Mouse (Mus musculus): ENCODE measurements around the gene Jag2.

Jag2 gene

DNA sequence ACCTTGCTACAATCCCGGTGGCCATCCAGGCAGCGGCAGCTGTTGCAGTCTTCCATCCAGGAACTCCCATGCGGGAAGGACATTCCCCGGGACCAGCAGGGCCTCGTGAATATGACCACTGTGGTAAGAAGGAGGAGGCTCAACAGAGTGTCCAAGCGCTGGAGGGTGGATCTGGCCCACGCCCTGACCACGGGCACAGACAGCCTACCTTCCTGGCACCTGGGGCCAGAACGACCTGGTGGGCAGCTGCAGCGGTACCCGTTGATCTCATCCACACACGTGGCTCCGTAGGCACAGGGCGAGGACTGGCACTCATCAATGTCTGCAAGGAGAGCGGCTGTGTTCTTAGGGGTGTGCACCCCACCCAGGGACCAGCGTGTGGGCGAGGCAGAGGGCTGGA lies 17.9 kb downstream of the Jag2 start:
- DNase-seq (ENCODE audit: inconsistent age in 2 of 2, low spot score in 1 of 2) = no peak

DNA sequence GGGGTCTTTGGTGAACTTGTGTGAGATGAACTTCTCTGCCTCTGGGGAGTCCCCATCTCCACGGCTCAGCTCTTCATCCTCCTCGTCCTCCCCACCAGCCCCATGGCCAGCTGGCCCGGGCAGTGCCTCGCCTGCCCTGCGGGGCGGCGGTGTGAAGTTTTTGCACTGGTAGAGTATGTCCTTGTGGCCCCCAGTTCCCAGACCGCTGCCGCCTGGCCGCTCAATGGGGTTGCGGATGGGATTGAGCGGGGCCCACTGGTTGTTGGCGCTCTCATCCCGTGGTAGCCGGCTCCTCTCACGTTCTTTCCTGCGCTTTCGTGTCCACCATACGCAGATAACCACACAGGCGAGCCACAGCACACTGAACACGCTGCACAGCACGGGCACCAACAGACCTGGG lies 20.6 kb downstream of the Jag2 start:
- DNase-seq (ENCODE audit: inconsistent age in 2 of 2, low spot score in 1 of 2) = no peak

DNA sequence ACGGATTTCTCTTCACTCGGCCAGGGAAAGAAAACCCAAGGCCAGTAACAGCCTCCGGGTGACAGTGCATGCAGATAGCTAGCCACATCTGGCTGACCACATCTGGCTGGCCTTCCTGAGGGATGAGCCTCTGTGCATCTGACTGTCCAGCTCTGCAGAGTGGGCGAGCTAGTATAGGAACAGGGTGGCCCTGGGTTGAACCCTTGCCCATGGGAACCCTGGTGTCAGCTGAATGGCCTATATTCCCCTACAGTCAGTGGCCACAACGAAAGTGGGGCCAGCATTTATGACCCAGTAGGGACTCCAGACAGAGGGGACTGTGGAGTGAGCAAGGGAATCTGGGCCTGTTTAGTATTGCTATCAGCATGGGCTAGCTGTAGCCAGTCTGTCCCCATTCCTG lies 24.6 kb downstream of the Jag2 start:
- DNase-seq (ENCODE audit: inconsistent age in 2 of 2, low spot score in 1 of 2) = no peak

DNA sequence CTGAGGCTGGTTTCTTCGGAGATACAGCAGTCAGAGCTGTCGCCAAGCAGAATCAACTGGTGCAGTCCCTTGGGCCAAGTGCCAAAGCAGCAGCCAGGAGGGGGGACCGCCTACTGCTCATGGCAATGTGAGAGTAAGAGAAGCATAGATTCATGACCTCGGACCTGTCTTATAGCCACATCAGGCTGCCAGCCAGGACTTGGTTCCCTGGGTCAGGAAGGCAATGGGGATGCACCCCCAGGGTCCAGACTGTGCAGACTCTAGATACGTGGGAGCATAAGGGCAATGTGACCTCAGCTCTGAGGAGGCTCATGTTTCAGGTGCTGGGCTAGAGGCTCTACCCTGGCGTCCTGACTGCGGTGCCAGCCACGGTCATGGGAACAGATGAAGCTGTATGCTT lies 25.6 kb downstream of the Jag2 start:
- no peak for DNase-seq (ENCODE audit: inconsistent age in 2 of 2, low spot score in 1 of 2)

DNA sequence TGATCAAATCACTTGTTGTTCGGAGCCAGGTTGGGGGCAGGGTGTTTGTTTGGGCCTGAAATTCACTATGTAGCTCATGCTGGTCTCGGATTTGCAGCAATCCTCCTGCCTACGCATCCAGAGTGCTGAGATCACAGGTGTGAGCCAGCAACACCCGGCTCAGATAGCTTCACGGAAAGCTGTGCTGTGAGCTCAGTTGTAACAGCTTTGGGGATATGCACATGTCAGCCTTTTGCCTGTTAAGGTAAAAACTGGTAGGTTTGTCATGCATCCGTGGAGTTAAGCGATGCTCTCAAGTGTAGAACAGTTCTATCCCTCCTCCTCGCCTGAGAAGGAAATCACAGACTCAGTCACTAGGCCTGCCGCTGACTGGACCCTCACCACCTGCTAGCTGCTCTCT lies 28.9 kb downstream of the Jag2 start:
- DNase-seq (ENCODE audit: inconsistent age in 2 of 2, low spot score in 1 of 2) = no peak

DNA sequence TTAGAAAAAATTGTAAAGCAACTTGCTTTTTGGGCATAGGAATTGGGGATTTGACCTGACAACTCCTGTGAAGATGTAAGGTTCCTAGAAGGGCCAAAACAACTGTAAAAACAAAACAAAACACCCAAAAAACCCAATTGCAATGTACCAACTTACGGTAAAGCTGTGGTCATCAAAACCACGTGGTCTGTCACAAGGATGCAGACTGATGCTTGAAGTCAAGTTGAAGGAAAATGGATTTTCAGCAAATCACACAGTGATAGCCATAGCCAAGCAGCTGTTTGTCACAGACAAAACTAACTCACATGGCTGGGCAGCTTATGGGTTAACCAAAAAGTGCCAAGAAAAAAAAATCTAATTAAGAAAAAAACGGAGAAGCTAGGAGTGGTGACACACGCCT lies 30.6 kb downstream of the Jag2 start:
- DNase-seq (ENCODE audit: inconsistent age in 2 of 2, low spot score in 1 of 2) = no peak

DNA sequence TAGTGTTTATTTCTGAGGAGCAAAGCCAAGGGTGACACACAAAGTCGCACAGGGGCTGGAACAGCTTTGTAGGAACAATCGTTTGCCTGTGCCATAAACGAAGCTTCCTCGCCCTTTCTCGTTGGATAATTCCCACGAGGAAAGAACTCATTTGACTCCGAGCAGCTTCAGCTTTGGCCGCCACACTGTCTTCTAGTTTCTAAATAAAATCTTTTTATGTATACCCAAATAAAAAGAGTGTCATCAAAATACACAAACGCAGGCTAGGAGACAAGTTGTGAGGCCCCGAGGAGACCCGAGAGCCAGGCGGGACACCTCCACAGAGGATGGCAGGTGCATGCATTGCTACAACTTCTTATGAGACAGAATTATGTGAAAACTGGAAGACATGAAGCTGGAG lies 31.2 kb downstream of the Jag2 start:
- no peak for DNase-seq (ENCODE audit: inconsistent age in 2 of 2, low spot score in 1 of 2)

DNA sequence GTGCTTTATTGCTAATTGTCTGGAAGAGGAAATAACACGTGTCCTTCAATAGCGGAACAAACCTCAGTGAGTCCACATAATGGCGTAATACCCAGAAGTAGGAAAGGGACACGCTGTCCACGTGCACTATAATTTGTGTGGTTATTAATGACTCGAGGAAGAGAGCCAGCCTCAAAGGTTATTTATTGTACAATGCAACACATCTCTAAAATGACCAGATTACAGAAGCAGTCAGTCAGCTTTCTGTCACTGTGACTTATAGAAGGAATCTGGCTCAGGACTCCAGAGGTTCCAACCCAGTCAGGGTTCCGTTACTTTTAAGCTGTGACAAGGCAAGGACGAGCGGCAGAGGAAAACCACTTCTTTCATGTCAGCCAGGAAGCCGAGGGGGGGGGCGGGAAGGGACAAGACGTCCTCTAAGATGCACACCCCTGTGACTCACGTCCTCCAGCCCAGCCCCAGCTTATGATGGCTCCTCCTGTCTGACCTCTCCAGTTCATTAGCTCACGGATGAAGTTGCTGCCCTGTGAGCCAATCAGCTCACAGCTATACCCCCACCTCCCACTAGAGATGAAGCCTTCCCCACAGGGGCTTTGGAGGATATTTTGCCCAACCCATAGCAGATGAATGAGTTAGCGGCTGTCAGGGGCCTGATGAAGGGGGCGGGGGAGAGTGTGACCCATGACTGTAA lies 31.9 kb downstream of the Jag2 start:
- DNase-seq (ENCODE audit: inconsistent age in 2 of 2, low spot score in 1 of 2) = peak; percentile 79 to 82

DNA sequence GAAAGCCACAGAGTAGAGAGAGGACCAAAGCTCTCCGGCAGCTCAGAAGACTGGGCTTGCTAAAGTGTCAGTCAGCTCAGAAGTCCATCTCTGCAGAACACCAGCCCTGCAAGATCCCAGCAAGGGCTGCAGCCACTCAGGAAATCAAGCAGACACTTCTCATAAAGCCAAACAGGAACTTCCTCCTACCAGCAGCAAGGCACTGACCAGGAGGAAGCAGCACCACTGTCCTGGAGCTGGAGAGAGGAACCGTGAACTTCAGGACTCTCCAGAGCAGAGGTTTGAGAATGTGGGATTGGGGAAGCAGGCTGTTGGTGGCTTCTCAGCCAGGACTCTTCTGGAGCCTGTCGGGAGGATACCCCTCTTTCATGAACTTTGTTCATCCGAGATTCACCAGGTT lies 34.6 kb downstream of the Jag2 start:
- peak in 1 of 2 experiments; percentile 63 for DNase-seq (ENCODE audit: inconsistent age in 2 of 2, low spot score in 1 of 2)

DNA sequence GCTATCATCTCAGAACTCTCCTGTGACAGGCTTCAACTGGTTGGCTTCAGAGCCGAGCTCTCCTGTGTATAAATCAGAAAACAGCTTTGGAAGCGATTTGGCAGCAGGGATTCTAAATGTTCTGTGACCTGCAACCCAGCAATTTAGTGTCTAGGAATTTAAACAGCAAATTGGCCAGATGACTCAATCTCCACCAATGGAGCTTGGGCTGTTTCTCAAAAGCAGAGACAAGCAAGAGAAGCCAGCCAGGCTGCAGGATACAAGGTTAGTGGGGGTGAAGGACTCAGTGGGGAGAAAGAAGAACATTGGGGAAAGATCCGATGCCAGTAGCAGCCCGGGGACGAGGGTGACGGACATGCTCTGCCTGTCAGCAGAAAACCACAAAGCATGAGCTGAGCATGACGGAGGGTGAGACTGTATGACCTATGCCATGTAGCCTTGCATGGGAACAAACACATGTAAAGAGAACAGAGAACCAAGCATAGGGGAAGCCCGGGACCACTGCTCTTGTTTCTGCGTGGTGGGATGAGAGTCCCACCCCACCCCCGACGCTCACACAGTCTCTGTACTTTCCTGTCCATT lies 35.2 kb downstream of the Jag2 start:
- peak; percentile 52 to 75 for DNase-seq (ENCODE audit: inconsistent age in 2 of 2, low spot score in 1 of 2)

DNA sequence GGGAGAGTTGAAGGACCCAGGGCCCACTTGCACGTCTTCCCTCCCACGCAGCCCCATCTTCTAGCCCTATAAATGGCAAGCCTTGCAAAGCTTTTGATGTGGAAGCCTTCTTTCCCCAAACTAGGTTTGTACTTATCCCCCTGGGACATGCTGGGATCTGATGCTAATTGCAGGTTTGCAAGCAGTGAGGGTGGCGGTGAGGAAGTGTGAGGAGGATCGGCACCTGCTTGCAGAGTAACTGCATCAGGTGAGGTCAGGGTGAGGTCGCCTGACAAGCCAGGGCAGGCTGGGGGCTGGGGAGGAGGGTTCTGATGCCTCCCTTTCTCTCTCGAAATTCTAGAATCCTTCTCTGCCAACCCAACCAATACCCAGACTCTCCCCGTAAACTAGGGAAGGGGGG lies 44.1 kb downstream of the Jag2 start:
- DNase-seq (ENCODE audit: inconsistent age in 2 of 2, low spot score in 1 of 2) = no peak

DNA sequence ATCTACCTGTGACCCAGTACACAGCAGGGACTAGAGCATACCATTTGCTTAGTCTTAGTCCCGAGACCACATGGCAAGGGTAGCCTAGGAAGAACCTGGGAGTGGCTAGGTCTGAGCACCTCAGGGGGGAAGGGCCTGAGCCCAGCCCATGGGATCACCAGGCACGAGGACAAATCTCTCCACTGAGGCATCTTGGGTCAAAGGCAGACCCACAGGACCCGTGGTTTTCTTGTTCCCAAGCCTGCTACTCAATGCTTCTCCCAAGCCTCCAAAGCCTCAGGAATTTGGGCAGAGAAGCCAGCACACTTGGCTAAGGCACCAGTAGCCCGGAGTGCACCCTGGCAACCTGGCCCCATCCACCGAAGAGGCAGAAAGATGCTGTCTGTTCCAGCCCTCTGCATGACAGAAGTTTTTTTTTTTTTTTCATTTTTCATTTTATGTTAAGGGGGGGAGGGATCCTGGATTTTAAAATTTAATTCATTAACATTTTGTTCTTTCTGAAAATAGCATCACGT lies 48.2 kb downstream of the Jag2 start:
- no peak for DNase-seq (ENCODE audit: inconsistent age in 2 of 2, low spot score in 1 of 2)

DNA sequence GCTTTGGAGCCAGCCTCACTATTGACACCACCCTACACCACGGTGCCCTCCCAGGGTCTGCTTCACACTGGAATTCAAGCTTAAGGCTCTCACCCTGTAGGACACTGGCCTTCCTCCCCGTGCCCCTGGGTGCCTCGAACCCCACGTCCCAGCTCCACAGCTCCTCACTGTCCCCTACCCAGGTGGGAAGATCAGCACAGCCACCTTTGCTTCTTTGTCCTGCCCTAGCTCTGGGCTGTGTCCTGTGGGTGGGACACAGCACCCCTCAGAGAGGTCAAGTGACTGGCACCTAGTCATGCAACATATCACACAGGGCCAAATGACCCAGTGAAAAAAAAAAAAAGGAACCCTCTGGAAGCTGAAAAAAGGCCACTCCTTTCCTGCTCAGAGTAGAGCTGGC lies 48.9 kb downstream of the Jag2 start:
- DNase-seq (ENCODE audit: inconsistent age in 2 of 2, low spot score in 1 of 2) = no peak

DNA sequence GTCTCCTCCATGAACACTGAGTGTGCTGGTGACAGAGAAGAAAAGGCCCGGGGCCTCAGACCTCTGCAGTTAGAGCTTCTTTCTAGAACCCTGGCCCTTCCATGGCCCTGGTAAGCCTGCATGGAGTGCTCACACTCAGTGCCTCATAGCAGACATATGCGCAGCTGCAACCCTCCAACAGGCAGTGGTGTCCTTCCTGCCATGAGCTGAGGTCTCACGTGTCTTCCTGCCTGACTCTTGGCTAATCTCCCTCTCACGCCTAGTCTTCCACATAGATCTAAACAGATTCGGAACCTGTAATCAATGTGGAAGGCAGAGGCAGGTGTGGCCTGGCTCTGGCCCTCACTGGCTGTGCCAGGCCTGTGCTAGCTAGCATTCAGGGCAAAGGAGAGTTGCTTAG lies 49.8 kb downstream of the Jag2 start:
- DNase-seq (ENCODE audit: inconsistent age in 2 of 2, low spot score in 1 of 2) = no peak

DNA sequence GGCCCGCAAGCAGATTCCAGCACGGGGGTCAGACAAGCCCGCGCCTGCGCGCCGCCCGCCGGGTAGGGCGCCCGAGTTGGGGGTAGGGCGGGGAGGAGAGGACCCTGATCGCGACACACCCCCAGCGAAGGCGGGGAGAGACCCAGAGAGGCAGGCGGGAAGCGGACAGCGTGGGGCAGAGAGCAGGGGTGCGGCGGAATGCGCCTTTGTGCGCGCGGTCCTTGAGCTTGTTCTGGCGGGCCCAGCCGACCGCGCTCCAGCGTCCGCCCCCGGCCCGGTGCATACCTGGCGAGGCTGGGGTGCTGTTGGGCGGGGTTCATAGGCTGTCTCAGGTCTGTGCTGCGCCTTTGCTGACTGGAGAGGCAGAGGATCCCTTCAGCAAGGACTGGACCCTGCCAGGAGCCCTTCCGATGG lies 52.0 kb downstream of the Jag2 start:
- DNase-seq (ENCODE audit: inconsistent age in 2 of 2, low spot score in 1 of 2) = no peak

DNA sequence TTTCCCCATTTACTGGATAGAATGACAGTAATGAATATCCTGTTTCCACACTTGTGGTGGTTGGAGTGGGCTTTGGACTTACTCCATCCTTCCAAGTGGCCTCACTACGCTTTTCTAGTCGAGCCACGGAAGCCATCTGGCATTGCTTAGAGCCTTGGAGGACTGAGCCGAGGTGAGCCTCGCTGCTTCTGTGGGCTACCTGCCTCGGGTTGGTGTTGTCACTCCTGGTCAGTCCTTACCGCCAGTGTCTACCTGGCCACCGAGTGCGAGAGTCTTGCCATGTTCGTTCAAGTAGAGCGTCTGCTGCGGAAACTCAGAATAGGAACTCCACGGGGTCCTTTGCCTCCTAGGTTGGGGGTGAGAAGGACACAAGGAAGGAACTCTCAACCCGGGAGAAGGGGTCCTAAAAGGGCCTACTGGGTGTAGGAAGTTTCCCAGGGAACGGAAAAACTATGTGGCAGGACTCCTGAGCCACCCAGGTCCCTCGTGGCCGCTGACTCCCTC lies 52.5 kb downstream of the Jag2 start:
- no peak for DNase-seq (ENCODE audit: inconsistent age in 2 of 2, low spot score in 1 of 2)

DNA sequence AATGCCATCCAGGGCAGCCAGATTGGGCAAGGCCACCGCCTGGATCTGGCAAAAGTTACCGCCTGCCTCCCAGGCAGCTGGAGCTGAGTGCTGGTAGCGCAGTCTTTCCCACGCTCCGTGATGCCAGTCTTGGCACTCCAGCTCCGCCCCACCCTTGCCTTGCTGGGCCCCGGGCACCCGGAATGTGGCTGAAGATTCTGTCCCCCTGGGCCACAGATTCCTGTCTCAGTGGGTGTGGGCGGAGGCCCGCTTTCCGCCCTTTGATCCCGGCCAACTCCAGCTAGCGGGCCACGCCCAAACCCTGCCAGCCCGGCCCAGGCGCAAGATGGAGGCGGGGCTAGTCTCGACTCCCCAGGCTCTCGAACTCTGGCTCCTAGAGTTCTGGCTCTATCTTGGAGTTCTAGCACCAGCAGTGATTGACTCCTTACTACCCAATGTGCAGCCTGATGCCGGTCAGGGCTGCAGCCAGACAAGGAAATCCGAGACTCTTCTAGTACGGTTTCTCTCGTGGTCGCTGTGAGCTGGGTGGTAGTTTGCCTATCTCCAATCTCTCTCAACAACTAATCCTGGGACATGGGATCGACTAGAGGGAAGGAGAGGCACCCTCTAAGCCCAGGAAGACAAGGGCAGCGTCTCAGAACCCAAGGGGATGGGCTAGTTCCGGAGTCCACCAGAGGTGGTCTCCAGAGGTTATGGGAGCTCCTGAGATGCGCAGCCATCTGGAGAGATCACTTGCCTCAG lies 53.1 kb downstream of the Jag2 start:
- peak; percentile 68 to 87 for DNase-seq (ENCODE audit: inconsistent age in 2 of 2, low spot score in 1 of 2)

DNA sequence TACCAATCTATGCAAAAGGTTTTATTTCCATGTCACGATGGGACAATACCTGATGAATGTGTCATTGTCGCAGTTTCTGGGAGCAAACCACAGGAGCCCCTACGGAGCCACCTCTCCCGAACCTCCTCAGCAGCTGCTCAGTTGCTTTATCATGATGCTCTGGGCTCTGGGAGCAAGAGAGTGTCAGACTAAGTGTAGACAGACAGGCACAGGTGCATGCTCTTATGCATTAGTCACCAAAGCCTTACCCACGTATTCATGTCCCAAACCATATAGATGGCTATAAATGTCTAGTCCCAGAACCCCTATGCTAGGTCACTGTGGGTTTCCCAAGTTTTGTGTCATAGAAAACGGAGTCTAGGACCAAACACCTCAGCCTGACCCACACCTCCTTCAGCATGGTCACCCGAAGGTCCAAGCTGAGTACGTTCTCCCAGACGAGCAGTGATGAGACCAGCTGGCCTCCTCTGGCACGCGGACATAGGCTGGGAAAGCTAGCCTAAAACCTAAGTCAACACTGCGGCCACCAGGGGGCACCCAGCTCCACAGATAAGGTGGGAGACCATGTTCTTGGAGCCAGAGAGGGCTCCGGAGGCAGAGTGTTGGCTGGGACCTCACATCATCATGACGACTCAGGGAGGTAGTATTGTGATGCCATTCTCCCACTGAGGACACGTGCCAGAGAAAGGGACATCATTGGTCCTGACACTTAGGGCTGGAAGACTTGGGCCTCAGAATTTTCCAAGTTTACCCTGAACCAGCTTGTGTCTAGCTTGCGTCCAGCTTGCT lies 54.2 kb downstream of the Jag2 start:
- DNase-seq (ENCODE audit: inconsistent age in 2 of 2, low spot score in 1 of 2) = peak; percentile 89 to 96

DNA sequence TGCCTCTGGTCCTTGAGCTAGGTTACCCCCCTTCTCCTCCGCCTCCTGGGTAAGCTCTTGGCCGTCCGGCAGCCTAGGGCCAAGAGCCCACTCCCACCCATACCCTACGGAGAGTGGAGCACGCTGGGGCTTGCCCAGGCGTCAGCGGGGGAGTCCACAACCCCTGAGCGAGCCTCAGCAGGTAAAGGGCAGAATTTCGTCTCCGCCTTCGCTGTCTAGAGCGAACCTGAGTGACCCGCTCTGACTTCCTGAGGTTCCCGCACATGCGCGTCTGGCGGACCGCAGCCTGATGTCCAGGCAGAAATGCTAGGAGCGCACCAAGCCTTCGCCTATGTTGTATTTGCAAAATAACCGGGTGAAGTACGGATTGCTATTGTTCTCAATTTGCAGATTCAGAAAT lies 55.4 kb downstream of the Jag2 start:
- DNase-seq (ENCODE audit: inconsistent age in 2 of 2, low spot score in 1 of 2) = no peak

DNA sequence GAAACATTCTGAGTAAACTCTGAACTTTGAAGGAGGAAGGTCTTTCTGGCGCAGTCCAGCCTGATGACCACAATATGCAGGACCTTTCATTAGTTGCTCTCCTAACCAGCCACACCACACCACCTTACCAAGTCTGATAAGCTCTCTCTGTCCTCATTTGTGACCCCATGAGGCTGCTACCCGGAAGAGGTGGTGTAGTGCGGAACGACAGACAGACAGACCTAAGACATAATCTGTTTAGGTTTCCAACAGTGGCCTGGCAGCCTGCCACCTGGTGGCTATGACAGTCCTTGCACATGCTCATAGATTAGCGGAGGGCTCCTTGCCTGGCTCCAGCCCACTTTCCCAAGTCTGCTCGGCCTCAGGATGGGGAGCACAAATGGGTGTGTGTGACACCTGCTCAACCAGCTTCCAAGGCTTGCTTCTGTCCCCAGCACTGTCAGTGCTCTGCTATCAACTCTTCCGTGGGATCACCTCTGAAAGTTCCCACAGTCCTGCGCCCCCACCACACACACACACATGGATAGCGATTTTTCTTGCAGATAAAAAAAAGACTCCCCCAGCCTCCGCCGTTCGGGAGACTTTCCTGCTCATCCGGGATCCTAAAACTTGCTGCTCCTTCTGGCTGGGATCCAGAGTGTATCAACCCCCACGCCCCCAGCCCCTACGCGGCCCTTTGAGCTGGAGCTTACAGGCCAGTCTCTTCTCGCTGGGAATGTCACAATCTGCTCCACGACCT lies 56.0 kb downstream of the Jag2 start:
- DNase-seq (ENCODE audit: inconsistent age in 2 of 2, low spot score in 1 of 2) = peak; percentile 76 to 89

DNA sequence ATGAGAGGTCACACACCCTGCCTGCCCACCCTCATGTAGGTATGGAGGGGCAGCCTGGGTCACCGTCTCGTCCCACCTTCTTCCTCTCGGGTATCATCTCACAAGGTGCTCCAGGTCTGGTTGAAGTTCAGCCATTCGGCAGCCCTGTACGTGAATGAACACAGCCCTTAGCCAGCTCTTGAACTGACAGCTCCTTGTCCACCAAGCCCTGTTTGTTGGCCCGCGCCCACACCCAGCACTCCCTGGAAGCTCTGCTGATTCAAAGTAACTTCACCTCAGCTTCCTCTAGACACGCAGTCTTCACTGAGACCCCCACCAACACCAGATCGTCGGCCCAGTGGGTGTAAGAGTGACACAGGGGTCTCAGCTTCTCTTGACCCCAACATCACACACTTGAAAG lies 56.6 kb downstream of the Jag2 start:
- DNase-seq (ENCODE audit: inconsistent age in 2 of 2, low spot score in 1 of 2) = no peak

Data from adrenal gland, adult (tissue).